Mouse (Mus musculus): Measurements from ENCODE around the gene Ctdsp1. TPM values are rescaled to one million over a fixed set of nuclear protein-coding genes. Genes with fewer than 3 reads are reported as not detected.

Ctdsp1 gene
- total and polyA plus RNA-seq, 2 experiments from 2014 or later = 11.7 to 29.3 TPM

DNA sequence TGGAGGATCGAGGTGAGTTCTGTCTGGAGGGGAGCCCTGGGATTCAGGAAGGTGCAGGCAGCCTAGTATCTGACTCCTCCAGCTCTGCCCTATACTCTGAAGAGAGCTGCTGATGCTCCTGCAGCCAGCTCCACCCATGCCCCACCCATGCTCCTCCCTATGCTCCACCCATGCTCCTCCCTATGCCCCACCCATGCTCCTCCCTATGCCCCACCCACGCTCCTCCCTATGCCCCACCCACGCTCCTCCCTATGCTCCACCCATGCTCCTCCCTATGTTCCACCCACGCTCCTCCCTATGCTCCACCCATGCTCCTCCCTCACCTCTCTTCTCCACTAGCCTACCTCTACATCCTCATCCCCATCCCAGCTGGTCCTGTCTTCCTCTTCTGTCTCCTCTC lies 23.8 kb downstream of the Ctdsp1 start:
- 56% methylated on average over 3 of the region's 4 CpGs for WGBS
- Histone ChIP-seq H3K27ac (ENCODE audit: low read depth, low read length) (no peak overlapping the region), H3K4me2 (ENCODE audit: low read depth, low read length, poor library complexity, severe bottlenecking) (no peak overlapping the region), H3K27me3 (ENCODE audit: insufficient read depth, low read length) (no peaks in the 10 kb centered on the region), H3K4me3 (ENCODE audit: low read depth, low read length) (no peak overlapping the region), H3K9me3 (ENCODE audit: low read length) (no peaks in the 10 kb centered on the region), H3K9ac (replicated peaks; ENCODE audit: low read length, poor library complexity, severe bottlenecking) (no peak overlapping the region), H3K4me1 (ENCODE audit: insufficient read depth, low read length) (no peaks in the 10 kb centered on the region), H3K36me3 (ENCODE audit: insufficient read depth, low read length) (no peaks in the 10 kb centered on the region)
- ATAC-seq (ENCODE audit: low FRiP score) (no peak), DNase-seq (ENCODE audit: low spot score) (no peak)
- TF ChIP-seq CTCF (IDR thresholded peaks at IDR 0.05) = no peak

DNA sequence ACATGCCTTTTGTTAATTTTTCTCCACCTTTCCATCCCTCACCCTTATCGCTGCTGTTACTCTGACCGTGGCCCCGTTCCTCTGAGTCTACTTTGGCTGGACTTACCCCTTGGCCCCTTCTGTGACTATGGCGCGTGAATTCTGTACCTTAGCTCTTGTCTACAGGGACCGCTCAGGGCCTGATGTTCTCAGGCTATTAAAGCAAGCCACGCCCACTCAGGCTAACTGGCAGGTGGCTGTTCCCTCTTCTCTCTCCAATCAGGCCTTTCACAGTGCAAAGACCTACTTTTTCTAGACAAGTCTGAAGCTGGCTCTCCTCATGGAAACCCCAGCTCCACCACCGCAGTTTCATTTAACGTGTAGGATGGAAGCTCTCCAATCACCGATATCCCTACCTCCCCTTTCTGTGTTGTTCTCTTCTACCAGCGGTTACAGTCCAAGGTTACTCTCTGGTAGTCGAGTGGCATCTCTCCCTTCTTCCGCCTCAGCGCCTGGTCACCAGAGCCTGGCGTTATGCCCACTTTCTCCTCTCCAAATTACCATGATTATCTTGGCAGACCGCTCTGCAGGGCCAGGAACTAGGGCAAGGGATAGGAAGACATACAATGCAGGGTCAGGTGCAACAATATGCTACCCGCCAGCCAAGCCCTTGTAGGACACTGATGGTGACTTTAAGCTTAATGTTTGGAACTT lies 27.6 kb downstream of the Ctdsp1 start:
- WGBS = 82% methylated on average over 17 of the region's 17 CpGs
- no peak for ATAC-seq (ENCODE audit: low FRiP score)

DNA sequence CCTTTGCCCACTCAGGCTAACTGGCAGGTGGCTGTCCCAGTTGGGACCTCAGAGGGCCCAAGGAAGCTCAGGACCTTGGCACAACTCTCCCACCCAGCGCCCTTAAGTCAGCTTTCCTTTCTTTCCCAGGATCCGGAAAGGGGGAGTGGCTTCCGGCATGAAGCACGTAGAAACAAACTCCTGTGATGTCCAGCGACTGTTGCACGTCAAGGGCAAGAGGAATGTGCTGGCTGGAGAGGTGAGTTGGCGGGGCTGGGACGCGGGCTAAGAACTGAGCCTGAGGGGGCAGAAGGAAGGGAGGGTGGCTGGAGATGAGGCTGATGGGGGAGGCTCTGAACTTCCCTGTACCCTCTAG lies 28.1 kb downstream of the Ctdsp1 start:
- Histone ChIP-seq H3K4me3 (ENCODE audit: low read depth, low read length) (no peak overlapping the region), H3K9ac (replicated peaks; ENCODE audit: low read length, poor library complexity, severe bottlenecking) (no peak overlapping the region), H3K4me1 (ENCODE audit: insufficient read depth, low read length) (no peaks in the 10 kb centered on the region), H3K27ac (ENCODE audit: low read depth, low read length) (no peak overlapping the region), H3K27me3 (ENCODE audit: insufficient read depth, low read length) (no peaks in the 10 kb centered on the region), H3K9me3 (ENCODE audit: low read length) (no peaks in the 10 kb centered on the region), H3K36me3 (ENCODE audit: insufficient read depth, low read length) (no peaks in the 10 kb centered on the region), H3K4me2 (ENCODE audit: low read depth, low read length, poor library complexity, severe bottlenecking) (no peak overlapping the region)
- DNase-seq (ENCODE audit: low spot score) (no peak), ATAC-seq (ENCODE audit: low FRiP score) (no peak)
- WGBS = 62% methylated on average over 9 of the region's 9 CpGs
- TF ChIP-seq CTCF (IDR thresholded peaks at IDR 0.05) = no peak

More for the DNA sequence above, 27.6 kb downstream of the Ctdsp1 start:
- H3K4me3 ChIP-seq (ENCODE audit: low read depth, low read length) = no peak overlapping the region
- no peak overlapping the region for H3K27ac ChIP-seq (ENCODE audit: low read depth, low read length)
- H3K9ac ChIP-seq (replicated peaks; ENCODE audit: low read length, poor library complexity, severe bottlenecking) = no peak overlapping the region
- no peak for TF ChIP-seq CTCF (IDR thresholded peaks at IDR 0.05)
- no peaks in the 10 kb centered on the region for H3K4me1 ChIP-seq (ENCODE audit: insufficient read depth, low read length)
- H3K27me3 ChIP-seq (ENCODE audit: insufficient read depth, low read length) = no peaks in the 10 kb centered on the region
- no peak for DNase-seq (ENCODE audit: low spot score)
- H3K36me3 ChIP-seq (ENCODE audit: insufficient read depth, low read length) = no peaks in the 10 kb centered on the region
- no peaks in the 10 kb centered on the region for H3K9me3 ChIP-seq (ENCODE audit: low read length)
- H3K4me2 ChIP-seq (ENCODE audit: low read depth, low read length, poor library complexity, severe bottlenecking) = no peak overlapping the region

DNA sequence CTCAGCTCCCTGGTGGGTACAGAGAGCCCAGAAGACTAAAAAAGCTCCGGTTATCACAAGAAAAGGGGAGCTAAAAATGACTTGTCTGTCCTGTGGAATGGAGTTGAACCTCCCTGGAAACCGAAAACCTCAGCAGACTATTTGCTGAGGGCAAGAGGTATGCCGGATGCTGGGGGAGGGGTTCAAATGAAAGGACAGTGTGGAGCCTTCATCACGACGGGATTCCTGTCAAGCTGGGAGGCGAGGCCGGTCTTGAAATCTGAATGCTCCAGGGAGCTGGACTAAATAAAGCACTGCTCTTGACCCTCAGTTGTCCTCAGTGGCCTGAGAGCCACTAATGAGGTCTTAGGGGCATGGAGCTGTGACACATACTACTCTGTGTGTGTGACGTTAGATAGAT lies 31.8 kb downstream of the Ctdsp1 start:
- H3K9ac ChIP-seq (replicated peaks; ENCODE audit: low read length, poor library complexity, severe bottlenecking) = no peak overlapping the region
- H3K36me3 ChIP-seq (ENCODE audit: insufficient read depth, low read length) = no peaks in the 10 kb centered on the region
- no peak overlapping the region for H3K4me2 ChIP-seq (ENCODE audit: low read depth, low read length, poor library complexity, severe bottlenecking)
- no peaks in the 10 kb centered on the region for H3K4me1 ChIP-seq (ENCODE audit: insufficient read depth, low read length)
- TF ChIP-seq CTCF (IDR thresholded peaks at IDR 0.05) = no peak
- ATAC-seq (ENCODE audit: low FRiP score) (no peak), DNase-seq (ENCODE audit: low spot score) (no peak)
- H3K27me3 ChIP-seq (ENCODE audit: insufficient read depth, low read length) = no peaks in the 10 kb centered on the region
- H3K27ac ChIP-seq (ENCODE audit: low read depth, low read length) = no peak overlapping the region
- WGBS = 39% methylated on average over 8 of the region's 8 CpGs
- H3K4me3 ChIP-seq (ENCODE audit: low read depth, low read length) = no peak overlapping the region
- no peaks in the 10 kb centered on the region for H3K9me3 ChIP-seq (ENCODE audit: low read length)

DNA sequence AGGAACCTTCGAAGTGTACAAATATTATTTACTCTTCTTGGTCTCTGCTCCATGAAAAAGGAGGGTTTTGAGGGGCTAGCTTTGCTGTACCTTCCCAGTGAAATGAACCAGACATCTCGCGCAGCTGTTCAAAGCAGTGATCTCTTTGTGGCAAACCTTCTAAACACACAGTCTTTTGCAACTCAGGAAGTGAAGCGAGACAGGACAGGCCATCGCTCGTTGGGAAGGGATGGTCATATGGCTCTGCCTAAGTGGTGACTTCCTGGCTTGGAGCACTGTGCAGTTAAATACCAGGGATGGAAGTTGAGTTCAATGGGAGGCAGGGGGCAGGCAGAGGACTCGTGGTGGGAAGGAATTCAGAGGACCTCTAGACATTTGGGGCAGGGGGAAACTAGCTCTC lies 34.5 kb downstream of the Ctdsp1 start:
- Histone ChIP-seq H3K9ac (replicated peaks; ENCODE audit: low read length, poor library complexity, severe bottlenecking) (no peak overlapping the region), H3K4me2 (ENCODE audit: low read depth, low read length, poor library complexity, severe bottlenecking) (no peak overlapping the region), H3K9me3 (ENCODE audit: low read length) (no peaks in the 10 kb centered on the region), H3K4me3 (ENCODE audit: low read depth, low read length) (no peak overlapping the region), H3K27ac (ENCODE audit: low read depth, low read length) (no peak overlapping the region), H3K36me3 (ENCODE audit: insufficient read depth, low read length) (no peaks in the 10 kb centered on the region), H3K4me1 (ENCODE audit: insufficient read depth, low read length) (no peaks in the 10 kb centered on the region), H3K27me3 (ENCODE audit: insufficient read depth, low read length) (no peaks in the 10 kb centered on the region)
- 79% methylated on average over 7 of the region's 7 CpGs for WGBS
- ATAC-seq (ENCODE audit: low FRiP score) = no peak
- DNase-seq (ENCODE audit: low spot score) = no peak
- TF ChIP-seq CTCF (IDR thresholded peaks at IDR 0.05) = no peak

DNA sequence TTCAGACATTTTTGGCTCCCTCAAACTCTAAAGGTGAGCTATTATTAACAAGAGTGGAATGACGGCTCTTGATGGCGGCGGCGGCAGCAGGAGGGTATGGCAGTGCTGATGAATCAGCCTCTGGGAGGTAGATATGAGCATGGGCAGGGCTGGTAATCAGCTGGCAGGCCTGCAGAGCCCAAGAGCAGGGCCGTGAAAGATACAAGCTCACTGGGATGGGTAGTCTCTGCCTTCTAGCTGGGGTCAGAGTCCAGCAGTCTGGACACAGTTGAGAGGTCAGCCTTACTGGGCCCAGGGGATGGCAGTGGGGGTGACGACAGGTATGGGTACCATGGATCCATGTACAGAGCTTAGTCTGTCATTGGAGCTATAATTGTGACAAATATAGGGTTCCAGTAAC lies 41.9 kb downstream of the Ctdsp1 start:
- no peak overlapping the region for H3K4me2 ChIP-seq (ENCODE audit: low read depth, low read length, poor library complexity, severe bottlenecking)
- no peaks in the 10 kb centered on the region for H3K27me3 ChIP-seq (ENCODE audit: insufficient read depth, low read length)
- peaks cover 10% of the 10 kb centered on the region for H3K36me3 ChIP-seq (ENCODE audit: insufficient read depth, low read length)
- H3K4me3 ChIP-seq (ENCODE audit: low read depth, low read length) = no peak overlapping the region
- DNase-seq (ENCODE audit: low spot score) (no peak), ATAC-seq (ENCODE audit: low FRiP score) (no peak)
- H3K27ac ChIP-seq (ENCODE audit: low read depth, low read length) = no peak overlapping the region
- H3K9ac ChIP-seq (replicated peaks; ENCODE audit: low read length, poor library complexity, severe bottlenecking) = no peak overlapping the region
- no peaks in the 10 kb centered on the region for H3K9me3 ChIP-seq (ENCODE audit: low read length)
- H3K4me1 ChIP-seq (ENCODE audit: insufficient read depth, low read length) = no peaks in the 10 kb centered on the region
- TF ChIP-seq CTCF (IDR thresholded peaks at IDR 0.05) = no peak
- WGBS = 83% methylated on average over 6 of the region's 6 CpGs

Measured in midbrain, postnatal 0 days (tissue).